8 mouse cellular contexts compared by ENCODE assay signal in the genomic region with DNA sequence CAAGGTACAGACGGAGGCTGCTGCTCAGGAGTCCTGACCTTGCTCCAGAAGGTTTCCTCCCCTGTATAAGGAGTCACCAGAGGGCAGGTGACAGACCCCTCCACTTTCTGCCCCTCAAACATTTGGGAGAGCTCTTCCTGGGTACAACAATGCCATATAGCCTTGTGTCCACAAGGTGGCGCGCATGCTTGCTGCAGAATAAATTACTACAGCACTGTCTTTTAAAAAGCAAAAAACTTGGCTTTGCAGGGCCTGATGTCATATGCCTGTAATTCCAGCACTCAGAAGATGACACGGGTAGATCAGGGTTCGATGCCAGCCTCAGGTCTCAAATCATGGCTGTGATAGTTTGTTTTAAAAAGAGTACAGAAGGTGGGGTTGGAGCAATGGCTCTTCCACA. TPM values are rescaled to one million over a fixed set of nuclear protein-coding genes. Genes with fewer than 3 reads are reported as not detected.
DNase-seq lines count a peak whose midpoint lies in the region; ATAC-seq and TF ChIP-seq lines count a peak whose summit lies in the region.

No protein-coding gene starts in this region.

- TF ChIP-seq CTCF in thymus, adult 2 months (IDR thresholded peaks at IDR 0.05; ENCODE audit: borderline replicate concordance, control insufficient read depth, extremely low read depth, insufficient read depth, low read length, poor library complexity), result no peak

- ATAC-seq in frontal cortex, adult (ENCODE audit: low TSS enrichment), result no peak

- no peak overlapping the region for H3K27ac ChIP-seq in ES-E14 (ENCODE audit: insufficient read depth, low read depth, low read length, poor library complexity, severe bottlenecking)
- peak overlapping the region; percentile 20; the same call in 1 of the 2 replicates for H3K27ac ChIP-seq in thymus, adult 2 months (ENCODE audit: control insufficient read depth, insufficient read depth, low read length)

- DNase-seq in frontal cortex, adult 2 months (ENCODE audit: extremely low spot score in 1 of 2, low spot score in 1 of 2), result peak; percentile 48 to 92
- DNase-seq in ES-E14 (ENCODE audit: low read depth, low spot score), result peak; percentile 49
- DNase-seq in cerebellum, adult 9-10 months, result peak; percentile 88
- peak; percentile 63 to 81 for DNase-seq in gastrocnemius, postnatal 4 days (ENCODE audit: low spot score in 2 of 2)
- DNase-seq in left cerebral cortex, adult 18-20 months (ENCODE audit: low spot score in 2 of 2), result peak; percentile 81 to 83
- DNase-seq in natural killer cell, adult 2 months (ENCODE audit: low spot score in 2 of 2), result peak; percentile 71 to 84
- DNase-seq in thymus, adult 2 months, result peak; percentile 81

- WGBS in thymus, adult 2 months, result 8% methylated on average over 5 of the region's 5 CpGs

- no peaks in the 10 kb centered on the region for H3K27me3 ChIP-seq in thymus, adult 2 months (ENCODE audit: control insufficient read depth, insufficient read depth, low read length)

- no peak overlapping the region for H3K4me3 ChIP-seq in ES-E14 (ENCODE audit: insufficient read depth in 1 of 2, low read depth in 1 of 2, low read length in 2 of 2, poor library complexity in 1 of 2, severe bottlenecking in 1 of 2)
- no peak overlapping the region for H3K4me3 ChIP-seq in thymus, adult 2 months (ENCODE audit: control insufficient read depth, insufficient read depth, low read length)

- TF ChIP-seq POLR2A in thymus, adult 2 months (IDR thresholded peaks at IDR 0.05; ENCODE audit: control insufficient read depth, extremely low read depth, insufficient read depth, low read length, poor library complexity), result no peak

- H3K9me3 ChIP-seq in ES-E14 (ENCODE audit: control insufficient read depth, insufficient read depth, low read depth, low read length), result no peaks in the 10 kb centered on the region

- H3K4me1 ChIP-seq in ES-E14 (ENCODE audit: control insufficient read depth in 2 of 2, insufficient read depth in 2 of 2, low read length in 2 of 2, poor library complexity in 1 of 2), result peaks cover 0 to 9% of the 10 kb centered on the region in 2 experiments; a peak in 1 of 4 replicates
- H3K4me1 ChIP-seq in thymus, adult 2 months (replicated peaks; ENCODE audit: control insufficient read depth, insufficient read depth, low read length), result peaks cover 55% of the 10 kb centered on the region

- H3K36me3 ChIP-seq in ES-E14 (ENCODE audit: control insufficient read depth, insufficient read depth, low read length, poor library complexity, severe bottlenecking), result no peaks in the 10 kb centered on the region
- H3K36me3 ChIP-seq in thymus, adult 2 months (ENCODE audit: control insufficient read depth, insufficient read depth, low read length), result no peaks in the 10 kb centered on the region

- H3K9ac ChIP-seq in ES-E14 (ENCODE audit: insufficient read depth, low read depth, low read length, poor library complexity, severe bottlenecking), result no peak overlapping the region

- in situ Hi-C loops in ES-E14 (cut with MboI; ENCODE audit: low sequenced_read_pairs in 2 of 2, unreplicated experiment in 2 of 2), result no loop called here

TF ChIP-seq in ES-E14, 5 proteins besides CTCF, POLR2A, EP300 and RAD21:
- TF ChIP-seq ZC3H11A (IDR thresholded peaks at IDR 0.05; ENCODE audit: borderline replicate concordance, low read depth, low read length), result peak; percentile 62; the same call in 1 of the 2 replicates
- no peak for TF ChIP-seq MAFK (IDR thresholded peaks at IDR 0.05; ENCODE audit: insufficient read depth, low read depth, low read length)

RNA-seq across cellular contexts. Expression of a gene that starts 4.5 kb away (rescaled TPM):
- polyA plus RNA-seq in frontal cortex, adult 2 months (2012; rRNA removed), result 12.1 and 12.7 TPM in 2 replicates
- total RNA-seq in ES-E14 (2012; rRNA removed), result 7.0 and 9.2 TPM in 2 replicates
- total RNA-seq in gastrocnemius, postnatal 4 days (2021), result 1 to 10 TPM; 6.4 to 7.8 TPM
- total RNA-seq in left cerebral cortex, adult 18-20 months (2021), result 10 to 100 TPM; 14.5 to 15.3 TPM
- polyA plus RNA-seq in thymus, adult 2 months (2012; rRNA removed), result 13.9 and 14.0 TPM in 2 replicates

RNA-seq across cellular contexts. Expression of a gene that starts 57.6 kb away (rescaled TPM):
- polyA plus RNA-seq in frontal cortex, adult 2 months (2012; rRNA removed), result 108 and 119 TPM in 2 replicates
- total RNA-seq in ES-E14 (2012; rRNA removed), result 40.5 and 73.3 TPM in 2 replicates
- total RNA-seq in gastrocnemius, postnatal 4 days (2021), result 10 to 100 TPM; 68.5 to 82.9 TPM
- 10 to 100 TPM; 67.0 to 69.6 TPM for total RNA-seq in left cerebral cortex, adult 18-20 months (2021)
- polyA plus RNA-seq in thymus, adult 2 months (2012; rRNA removed), result 428 and 476 TPM in 2 replicates
